Mouse (Mus musculus): ENCODE measurements around the gene Lzts2. TPM values are rescaled to one million over a fixed set of nuclear protein-coding genes. Genes with fewer than 3 reads are reported as not detected.
"Not testable (repeated sequence)": the region's sequence is repeated elsewhere in the genome, so short reads cannot be mapped to it uniquely, and the experiment has no call there.

The Lzts2 gene
- total RNA-seq, 2 experiments from 2014 or later = 39.9 to 43.2 TPM

GRCm38 (mm10) chr19:45023993-45024392 is 9.8 kb downstream of the Lzts2 start:
- DNase-seq (ENCODE audit: low spot score in 2 of 2) = no peak

GRCm38 (mm10) chr19:45024775-45025174 is 10.6 kb downstream of the Lzts2 start:
- no peak for DNase-seq (ENCODE audit: low spot score in 2 of 2)

- DNase-seq (ENCODE audit: low spot score in 2 of 2) = no peak
Observed at GRCm38 (mm10) chr19:45025937-45026568, 11.8 kb downstream of the Lzts2 start.

- DNase-seq (ENCODE audit: low spot score in 2 of 2) = no peak
Observed at GRCm38 (mm10) chr19:45026958-45027670, 12.9 kb downstream of the Lzts2 start.

- DNase-seq (ENCODE audit: low spot score in 2 of 2) = no peak
Observed at GRCm38 (mm10) chr19:45027848-45028247, 13.6 kb downstream of the Lzts2 start.

- no peak for DNase-seq (ENCODE audit: low spot score in 2 of 2)
Observed at GRCm38 (mm10) chr19:45028746-45029145, 14.5 kb downstream of the Lzts2 start.

GRCm38 (mm10) chr19:45029571-45029970 is 15.4 kb downstream of the Lzts2 start:
- DNase-seq (ENCODE audit: low spot score in 2 of 2) = no peak

- peak in 1 of 2 experiments; percentile 73 for DNase-seq (ENCODE audit: low spot score in 2 of 2)
Observed at GRCm38 (mm10) chr19:45030111-45030510, 15.9 kb downstream of the Lzts2 start.

- peak; percentile 82 to 86 for DNase-seq (ENCODE audit: low spot score in 2 of 2)
Observed at GRCm38 (mm10) chr19:45030746-45031693, 16.8 kb downstream of the Lzts2 start.

GRCm38 (mm10) chr19:45031780-45032179 is 17.6 kb downstream of the Lzts2 start:
- DNase-seq (ENCODE audit: low spot score in 2 of 2) = peak; percentile 70 to 76

- DNase-seq (ENCODE audit: low spot score in 2 of 2) = no peak
Observed at GRCm38 (mm10) chr19:45032570-45033332, 18.5 kb downstream of the Lzts2 start.

- peak in 1 of 2 experiments; percentile 49 for DNase-seq (ENCODE audit: low spot score in 2 of 2)
Observed at GRCm38 (mm10) chr19:45036867-45037266, 22.7 kb downstream of the Lzts2 start.

- DNase-seq (ENCODE audit: low spot score in 2 of 2) = not testable (repeated sequence)
Observed at GRCm38 (mm10) chr19:45038198-45038597, 24.0 kb downstream of the Lzts2 start.

- no peak for DNase-seq (ENCODE audit: low spot score in 2 of 2)
Observed at GRCm38 (mm10) chr19:45040214-45040613, 26.0 kb downstream of the Lzts2 start.

GRCm38 (mm10) chr19:45044389-45044927 is 30.2 kb downstream of the Lzts2 start:
- DNase-seq (ENCODE audit: low spot score in 2 of 2) = no peak

GRCm38 (mm10) chr19:45045236-45045635 is 31.0 kb downstream of the Lzts2 start:
- DNase-seq (ENCODE audit: low spot score in 2 of 2) = no peak

- DNase-seq (ENCODE audit: low spot score in 2 of 2) = no peak
Observed at GRCm38 (mm10) chr19:45045651-45046050, 31.4 kb downstream of the Lzts2 start, which contains the start of gene Pdzd7. Pdzd7 (minus strand) TSS chr19:45045717.

GRCm38 (mm10) chr19:45046523-45047321 is 32.5 kb downstream of the Lzts2 start:
- peak; percentile 84 to 88 for DNase-seq (ENCODE audit: low spot score in 2 of 2)

GRCm38 (mm10) chr19:45047417-45047934 is 33.3 kb downstream of the Lzts2 start, which contains the start of gene Sfxn3:
Sfxn3 (plus strand) TSS chr19:45047503.
- DNase-seq (ENCODE audit: low spot score in 2 of 2) = peak; percentile 91 to 94

Measured in left cerebral cortex, adult 18-20 months (tissue).